Mouse (Mus musculus) neural tube, embryonic 14.5 days (tissue): ENCODE measurements at regions not wholly inside any gene's neighbourhood (a gene's known extent, or its start where the extent isn't known, plus 50 kb on each side); places are given as distances from the start of the nearest gene placed in this dataset.

Experiments
- ATAC-seq: fragments of 200-750 bp; cut with Nextera tagmentation; 2 replicates; pipeline ENCODE4 v1.8.0; 2017; ENCODE audit warnings: low read depth, mild to moderate bottlenecking, moderate TSS enrichment, moderate library complexity
- H3K27ac ChIP-seq: fragments of 300-500 bp; sonication (generic); 2 replicates; pipeline ENCODE4 v1.5.1; 2014; ENCODE audit warnings: low read depth, mild to moderate bottlenecking, control low read depth, low read length, moderate library complexity, mixed read lengths
- H3K27me3 ChIP-seq: fragments of 300-500 bp; sonication (generic); 2 replicates; pipeline ENCODE4 v1.6.1; 2014; ENCODE audit warnings: low read length; ENCODE audit not compliant: control insufficient read depth, insufficient read depth
- H3K36me3 ChIP-seq: fragments of 300-500 bp; sonication (generic); 2 replicates; pipeline ENCODE4 v1.6.1; 2014; ENCODE audit warnings: low read length, mixed read lengths; ENCODE audit not compliant: control insufficient read depth, insufficient read depth
- H3K4me1 ChIP-seq: fragments of 300-500 bp; sonication (generic); 2 replicates; pipeline ENCODE4 v1.6.1; 2014; ENCODE audit warnings: low read length; ENCODE audit not compliant: control insufficient read depth, insufficient read depth
- H3K4me2 ChIP-seq: fragments of 300-500 bp; sonication (generic); 2 replicates; pipeline ENCODE4 v1.6.1; 2014; ENCODE audit warnings: mild to moderate bottlenecking, low read depth, low read length, control low read depth
- H3K4me3 ChIP-seq: fragments of 300-500 bp; sonication (generic); 2 replicates; pipeline ENCODE4 v1.5.1; 2014; ENCODE audit warnings: low read depth, low read length, control low read depth, mixed read lengths
- H3K9ac ChIP-seq: fragments of 300-500 bp; sonication (generic); replicated peaks from 2 replicates; pipeline ENCODE4 v1.6.1; 2014; ENCODE audit warnings: low read depth, mild to moderate bottlenecking, control low read depth, low read length, mixed read lengths
- H3K9me3 ChIP-seq: fragments of 300-500 bp; sonication (generic); 2 replicates; pipeline ENCODE4 v1.6.1; 2016; ENCODE audit warnings: low read length; ENCODE audit not compliant: control insufficient read depth
- WGBS: fragments of 180-500 bp; shearing (Covaris S2); extraction: QIAGEN DNeasy Blood & Tissue Kit; methylation state at CpG from one replicate; pipeline ENCODE4 v1.1.7; 2014; 5-methylcytosine and 5-hydroxymethylcytosine counted together

DNA sequence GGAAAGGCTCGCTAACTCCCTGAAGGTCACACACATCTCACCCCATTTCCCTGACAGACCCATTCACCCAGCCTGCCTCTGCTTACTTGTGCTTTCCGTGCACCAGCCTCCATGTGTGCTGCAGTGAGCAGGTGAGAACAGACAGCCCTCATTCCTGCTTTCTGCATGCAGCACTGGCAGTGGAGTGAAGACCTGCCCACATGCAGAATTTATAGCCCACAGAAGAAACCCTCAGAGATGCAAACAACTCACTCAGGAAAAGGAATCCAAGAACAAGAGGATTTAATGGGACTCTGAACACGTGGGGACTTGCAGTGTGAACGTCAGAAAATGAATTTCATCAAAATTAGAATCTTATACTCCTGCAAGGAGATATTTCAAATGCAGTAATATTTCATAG, 152.2 kb upstream of the Ankrd50 start:
- no peak for ATAC-seq
- 49% methylated on average over 4 of the region's 4 CpGs for WGBS
- Histone ChIP-seq H3K9ac (no peak overlapping the region), H3K4me2 (no peak overlapping the region), H3K4me1 (no peaks in the 10 kb centered on the region), H3K27me3 (no peaks in the 10 kb centered on the region), H3K4me3 (no peak overlapping the region), H3K36me3 (no peaks in the 10 kb centered on the region), H3K9me3 (no peaks in the 10 kb centered on the region), H3K27ac (no peak overlapping the region)

DNA sequence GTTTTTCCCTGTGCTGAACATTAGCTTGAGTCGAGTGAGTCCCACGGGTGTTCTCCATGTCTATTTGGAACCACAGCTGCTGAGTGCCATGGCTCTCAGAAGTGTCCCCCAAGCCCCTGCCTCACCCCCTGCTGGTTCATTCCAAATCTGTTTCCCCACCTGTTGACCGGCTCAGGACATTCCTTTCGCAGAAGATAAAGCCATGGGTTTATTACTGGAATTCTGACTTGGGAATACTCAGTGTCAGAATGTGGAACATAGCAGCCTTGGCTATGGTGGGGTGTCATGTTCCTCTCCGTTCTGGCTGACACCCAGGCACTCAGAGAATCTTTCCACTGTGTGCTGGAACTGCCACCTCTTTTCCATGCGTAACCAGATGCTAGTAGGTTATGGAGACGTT, 148.7 kb upstream of the Ankrd50 start:
- no peak for ATAC-seq
- H3K36me3 ChIP-seq = no peaks in the 10 kb centered on the region
- H3K9ac ChIP-seq = no peak overlapping the region
- H3K27me3 ChIP-seq = no peaks in the 10 kb centered on the region
- 76% methylated on average over 7 of the region's 7 CpGs for WGBS
- H3K27ac ChIP-seq = no peak overlapping the region
- no peaks in the 10 kb centered on the region for H3K9me3 ChIP-seq
- H3K4me2 ChIP-seq = no peak overlapping the region
- H3K4me3 ChIP-seq = no peak overlapping the region
- H3K4me1 ChIP-seq = no peaks in the 10 kb centered on the region

DNA sequence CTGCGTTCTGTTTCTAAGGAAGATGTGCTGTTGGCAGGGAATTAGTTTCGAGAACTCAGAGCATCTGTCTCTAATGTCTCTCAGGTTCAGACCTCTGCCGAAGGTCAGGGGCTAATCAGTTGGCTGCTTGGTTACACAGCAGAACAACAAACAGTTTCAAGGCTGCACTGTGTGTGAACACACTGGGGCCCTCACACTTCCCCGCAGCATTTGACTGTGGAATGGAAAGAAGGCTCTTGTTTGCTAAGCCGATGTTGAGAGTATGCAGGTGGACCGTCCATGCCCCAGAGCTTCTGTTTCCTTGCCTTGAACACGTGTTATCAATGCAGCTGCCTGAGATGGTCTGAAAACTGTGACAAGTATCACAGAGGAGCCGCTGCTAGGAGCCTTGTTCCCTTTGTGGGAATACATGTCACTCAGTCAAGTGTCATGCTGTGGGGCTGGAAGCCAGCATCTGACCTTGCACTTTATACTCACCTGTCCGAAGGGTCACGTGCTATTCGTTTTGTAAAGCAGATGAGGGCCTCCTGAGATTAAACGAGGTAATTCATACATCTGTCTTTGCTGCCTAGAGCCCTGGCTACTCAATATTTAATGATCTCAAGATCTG, 141.0 kb upstream of the Ankrd50 start:
- 75% methylated on average over 12 of the region's 12 CpGs for WGBS
- H3K27me3 ChIP-seq = no peaks in the 10 kb centered on the region
- H3K9ac ChIP-seq = no peak overlapping the region
- H3K36me3 ChIP-seq = no peaks in the 10 kb centered on the region
- no peak overlapping the region for H3K4me2 ChIP-seq
- H3K4me3 ChIP-seq = no peak overlapping the region
- H3K4me1 ChIP-seq = no peaks in the 10 kb centered on the region
- no peak for ATAC-seq
- no peaks in the 10 kb centered on the region for H3K9me3 ChIP-seq
- no peak overlapping the region for H3K27ac ChIP-seq

- no peak for ATAC-seq
- H3K27ac ChIP-seq = no peak overlapping the region
- H3K9me3 ChIP-seq = no peaks in the 10 kb centered on the region
- H3K36me3 ChIP-seq = no peaks in the 10 kb centered on the region
- no peaks in the 10 kb centered on the region for H3K27me3 ChIP-seq
- no peak overlapping the region for H3K4me2 ChIP-seq
- 5% methylated on average over 3 of the region's 3 CpGs for WGBS
- H3K9ac ChIP-seq = no peak overlapping the region
- H3K4me1 ChIP-seq = no peaks in the 10 kb centered on the region
- H3K4me3 ChIP-seq = no peak overlapping the region
Measured at GRCm38 (mm10) chr3:38617989-38618388, 133.3 kb upstream of the Ankrd50 start.

- no peak overlapping the region for H3K27ac ChIP-seq
- H3K9ac ChIP-seq = no peak overlapping the region
- H3K4me1 ChIP-seq = no peaks in the 10 kb centered on the region
- 85% methylated on average over 8 of the region's 8 CpGs for WGBS
- no peaks in the 10 kb centered on the region for H3K36me3 ChIP-seq
- H3K9me3 ChIP-seq = no peaks in the 10 kb centered on the region
- no peak overlapping the region for H3K4me3 ChIP-seq
- no peak overlapping the region for H3K4me2 ChIP-seq
- ATAC-seq = no peak
- no peaks in the 10 kb centered on the region for H3K27me3 ChIP-seq
Measured at GRCm38 (mm10) chr3:38617217-38617616, 132.6 kb upstream of the Ankrd50 start.

DNA sequence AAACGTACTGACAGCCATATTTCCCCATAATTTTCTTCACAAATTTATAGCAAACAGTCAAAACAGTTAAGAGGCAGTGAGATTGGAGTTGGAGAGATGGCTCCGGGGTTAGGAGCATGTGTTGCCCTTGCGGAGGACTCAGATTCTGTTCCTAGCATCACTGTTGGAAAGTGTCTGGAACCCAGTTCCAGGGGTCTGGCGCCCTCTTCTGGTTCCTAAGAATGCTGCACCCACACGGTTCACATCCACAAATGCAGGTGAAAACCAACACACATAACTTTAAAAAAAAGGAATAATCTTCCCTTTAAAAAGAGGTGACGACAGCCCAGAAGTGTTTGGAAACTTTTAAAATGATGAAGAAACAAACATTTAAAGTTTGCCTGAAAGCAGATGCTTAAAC, 129.1 kb upstream of the Ankrd50 start:
- H3K4me1 ChIP-seq = no peaks in the 10 kb centered on the region
- no peak overlapping the region for H3K27ac ChIP-seq
- H3K9me3 ChIP-seq = no peaks in the 10 kb centered on the region
- no peak overlapping the region for H3K4me3 ChIP-seq
- H3K27me3 ChIP-seq = no peaks in the 10 kb centered on the region
- no peak overlapping the region for H3K4me2 ChIP-seq
- WGBS = 76% methylated on average over 6 of the region's 6 CpGs
- no peak for ATAC-seq
- no peaks in the 10 kb centered on the region for H3K36me3 ChIP-seq
- no peak overlapping the region for H3K9ac ChIP-seq

GRCm38 (mm10) chr3:38591531-38591930, 106.9 kb upstream of the Ankrd50 start:
- Histone ChIP-seq H3K4me3 (no peak overlapping the region), H3K4me2 (no peak overlapping the region), H3K4me1 (no peaks in the 10 kb centered on the region), H3K9ac (no peak overlapping the region), H3K9me3 (no peaks in the 10 kb centered on the region), H3K27ac (no peak overlapping the region), H3K36me3 (no peaks in the 10 kb centered on the region), H3K27me3 (no peaks in the 10 kb centered on the region)
- ATAC-seq = no peak
- 76% methylated on average over 1 of the region's 1 CpGs for WGBS

- Histone ChIP-seq H3K27ac (no peak overlapping the region), H3K9me3 (no peaks in the 10 kb centered on the region), H3K4me2 (no peak overlapping the region), H3K36me3 (no peaks in the 10 kb centered on the region), H3K9ac (no peak overlapping the region), H3K4me1 (no peaks in the 10 kb centered on the region), H3K27me3 (no peaks in the 10 kb centered on the region), H3K4me3 (no peak overlapping the region)
- ATAC-seq = no peak
Measured at GRCm38 (mm10) chr3:38588966-38589365, 104.3 kb upstream of the Ankrd50 start.

GRCm38 (mm10) chr3:38585509-38585908, 100.9 kb upstream of the Ankrd50 start:
- Histone ChIP-seq H3K27ac (no peak overlapping the region), H3K4me1 (no peaks in the 10 kb centered on the region), H3K9ac (no peak overlapping the region), H3K36me3 (no peaks in the 10 kb centered on the region), H3K4me2 (no peak overlapping the region), H3K9me3 (no peaks in the 10 kb centered on the region), H3K4me3 (no peak overlapping the region), H3K27me3 (no peaks in the 10 kb centered on the region)
- 91% methylated on average over 5 of the region's 5 CpGs for WGBS
- ATAC-seq = no peak

GRCm38 (mm10) chr3:38579781-38580180, 95.1 kb upstream of the Ankrd50 start:
- H3K27ac ChIP-seq = no peak overlapping the region
- ATAC-seq = no peak
- WGBS = 78% methylated on average over 1 of the region's 1 CpGs

More at GRCm38 (mm10) chr3:38579781-38580180, 95.1 kb upstream of the Ankrd50 start:
- Histone ChIP-seq H3K27me3 (no peaks in the 10 kb centered on the region), H3K9ac (no peak overlapping the region), H3K4me1 (no peaks in the 10 kb centered on the region), H3K9me3 (no peaks in the 10 kb centered on the region), H3K4me2 (no peak overlapping the region), H3K4me3 (no peak overlapping the region), H3K36me3 (no peaks in the 10 kb centered on the region)
